Comparison of ENCODE assay signal across 8 mouse cellular contexts in genomic region chr4:49059021-49059401, GRCm38 (mm10). TPM values are rescaled to one million over a fixed set of nuclear protein-coding genes. Genes with fewer than 3 reads are reported as not detected.
A peak's percentile ranks its signal among the peaks of the same experiment; 100 is the strongest.
DNase-seq lines count a peak whose midpoint lies in the region; ATAC-seq and TF ChIP-seq lines count a peak whose summit lies in the region.

Plppr1 (plus strand) TSS chr4:49059273.

- peak within 1 kb of the TSS; percentile 97 for H3K4me2 ChIP-seq in heart, embryonic 12.5 days
- peak within 1 kb of the TSS; percentile 69 for H3K4me2 ChIP-seq in liver, embryonic 15.5 days

- TF ChIP-seq CTCF in small intestine, adult 2 months (IDR thresholded peaks at IDR 0.05; ENCODE audit: extremely low read depth, insufficient read length, insufficient replicate concordance, low read depth, low read length), result no peak

- WGBS in heart, embryonic 12.5 days, result under 1% methylated on average over 18 of the region's 21 CpGs
- under 1% methylated on average over 21 of the region's 21 CpGs for WGBS in liver, embryonic 15.5 days (ENCODE audit: insufficient replicate concordance)
- WGBS in small intestine, adult 2 months, result 1% methylated on average over 21 of the region's 21 CpGs

- no peak within 1 kb of the TSS; the same call in 1 of the 2 replicates for H3K27ac ChIP-seq in heart, embryonic 12.5 days (ENCODE audit: poor library complexity, severe bottlenecking)
- H3K27ac ChIP-seq in liver, embryonic 15.5 days (replicated peaks), result no peak within 1 kb of the TSS
- no peak within 1 kb of the TSS for H3K27ac ChIP-seq in small intestine, adult 2 months (ENCODE audit: insufficient read depth, low read depth, low read length)

- peaks cover 19% of the 10 kb centered on the region for H3K4me1 ChIP-seq in heart, embryonic 12.5 days (replicated peaks)
- H3K4me1 ChIP-seq in liver, embryonic 15.5 days (replicated peaks), result no peaks in the 10 kb centered on the region
- H3K4me1 ChIP-seq in small intestine, adult 2 months (ENCODE audit: control insufficient read depth, insufficient read depth, insufficient read length, low read length), result peaks cover 3% of the 10 kb centered on the region; the same call in 1 of the 2 replicates

- H3K9me3 ChIP-seq in heart, embryonic 12.5 days (replicated peaks), result no peaks in the 10 kb centered on the region
- no peaks in the 10 kb centered on the region for H3K9me3 ChIP-seq in liver, embryonic 15.5 days (replicated peaks)

- no peak for DNase-seq in heart, adult 18-20 months
- DNase-seq in cerebellum, postnatal 10 days, result peak; percentile 86 to 91
- DNase-seq in frontal cortex, postnatal 14 days (ENCODE audit: low spot score in 2 of 2), result peak; percentile 47 to 49
- DNase-seq in kidney, postnatal 25 days, result peak; percentile 16 to 50

- peak within 1 kb of the TSS; percentile 77 for H3K4me3 ChIP-seq in heart, embryonic 12.5 days
- peak within 1 kb of the TSS; percentile 40 for H3K4me3 ChIP-seq in liver, embryonic 15.5 days (replicated peaks)
- peak within 1 kb of the TSS; percentile 51 for H3K4me3 ChIP-seq in small intestine, adult 2 months (ENCODE audit: low read depth, low read length)

- H3K9ac ChIP-seq in heart, embryonic 12.5 days, result peak within 1 kb of the TSS; percentile 76
- H3K9ac ChIP-seq in liver, embryonic 15.5 days, result no peak within 1 kb of the TSS

- peak; percentile 77 for ATAC-seq in heart, embryonic 12.5 days (ENCODE audit: insufficient number of reproducible peaks, low FRiP score)
- ATAC-seq in liver, embryonic 15.5 days (ENCODE audit: insufficient read depth), result no peak
- ATAC-seq in CD4-positive, CD25-positive, alpha-beta regulatory T cell, adult 4 months, result no peak

- TF ChIP-seq POLR2A in small intestine, adult 2 months (IDR thresholded peaks at IDR 0.05; ENCODE audit: low read depth, low read length), result no peak

- H3K27me3 ChIP-seq in heart, embryonic 12.5 days (replicated peaks), result peaks cover 15% of the 10 kb centered on the region
- H3K27me3 ChIP-seq in liver, embryonic 15.5 days, result peaks cover 22% of the 10 kb centered on the region
- peaks cover 13% of the 10 kb centered on the region for H3K27me3 ChIP-seq in small intestine, adult 2 months (ENCODE audit: control insufficient read depth, insufficient read depth, low read length)

- no peaks in the 10 kb centered on the region for H3K36me3 ChIP-seq in heart, embryonic 12.5 days
- no peaks in the 10 kb centered on the region for H3K36me3 ChIP-seq in liver, embryonic 15.5 days (replicated peaks)
- H3K36me3 ChIP-seq in small intestine, adult 2 months (ENCODE audit: control insufficient read depth, insufficient read depth, low read length), result no peaks in the 10 kb centered on the region

RNA-seq across cellular contexts. Expression of gene Plppr1, which starts in this region (rescaled TPM):
- 2.3 and 2.4 TPM in 2 replicates for polyA plus RNA-seq in heart, embryonic 12.5 days (2016; fragmentation: Nextera tagmentation; extraction: Ambion mirVana)
- total RNA-seq in heart, adult 18-20 months (2021), result under 1 TPM in 1 of 2 experiments, not detected in 1; 0.07 TPM
- polyA plus RNA-seq in liver, embryonic 15.5 days (2015; fragmentation: Nextera tagmentation; extraction: Ambion mirVana), result 0.39 and 0.62 TPM in 2 replicates
- 0.03 and 0.06 TPM in 2 replicates for polyA plus RNA-seq in small intestine, adult 2 months (2012; rRNA removed)
- polyA plus RNA-seq in CD4-positive, CD25-positive, alpha-beta regulatory T cell, adult 4 months (2017; shearing (Covaris generic)), result under 1 TPM in 1 of 2 experiments, not detected in 1; 0.13 TPM

Comparison
In these comparisons a context has a peak if more than half of its experiments do, and no peak if none do; other contexts are left out.
1. DNase-seq: peak in cerebellum, postnatal 10 days (2 of 2), frontal cortex, postnatal 14 days (2 of 2) and kidney, postnatal 25 days (2 of 2); none in heart, adult 18-20 months (0 of 2).
2. Peak in every context shown above with its lines, with median percentiles within 50 percentile points of each other: H3K4me3 ChIP-seq.